Mouse (Mus musculus) kidney, adult 2 months (tissue): ENCODE results near the gene Tmod1.

Experiments
- CTCF ChIP-seq: fragments of 200-500 bp; conservative IDR thresholded peaks from 2 replicates; pipeline ENCODE4 v1.5.1; 2011; ENCODE audit warnings: low read depth, mild to moderate bottlenecking, control low read depth, low read length, moderate library complexity, mixed read lengths; ENCODE audit not compliant: insufficient read depth, insufficient read length
- POLR2A ChIP-seq: fragments of 200-500 bp; IDR thresholded peaks from one replicate; pipeline ENCODE4 v1.6.1; 2011; ENCODE audit warnings: low read depth, low read length, control low read depth

DNA sequence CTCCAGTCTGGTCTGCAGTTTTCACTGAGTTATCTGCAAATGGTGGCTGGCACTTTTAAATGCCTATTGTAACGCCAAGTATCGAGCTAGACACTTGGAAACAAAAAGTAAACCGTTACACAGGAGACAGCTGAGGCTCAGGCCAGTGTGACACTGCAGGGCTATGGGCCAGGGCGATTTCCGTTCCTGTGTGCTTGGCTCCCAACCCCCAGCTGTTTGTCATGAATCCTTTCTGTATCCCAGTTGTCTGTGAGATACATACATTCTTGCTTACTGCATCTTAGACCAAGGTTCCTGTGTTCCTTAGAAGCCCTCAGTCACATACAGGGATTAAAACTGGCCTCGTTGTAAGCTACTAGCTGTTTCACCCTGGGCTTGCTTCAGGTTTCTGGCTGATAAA, 10.5 kb upstream of the Tmod1 start:
- TF ChIP-seq POLR2A (no peak), CTCF (no peak)
